Mouse (Mus musculus) kidney, postnatal 14 days (tissue): ENCODE data around the gene Vmn1r11.

Source experiments
- DNase-seq: peaks from one replicate; pipeline ENCODE4 v3.0.0; 2022; ENCODE audit warnings: mixed read lengths

The Vmn1r11 gene

GRCm38 (mm10) chr6:57133155-57133554 is at the start of gene Vmn1r11:
Vmn1r11 (plus strand) TSS chr6:57133455.
- no peak for DNase-seq

GRCm38 (mm10) chr6:57106358-57106757 is 26.9 kb upstream of the Vmn1r11 start:
- no peak for DNase-seq

GRCm38 (mm10) chr6:57109154-57109553 is 24.1 kb upstream of the Vmn1r11 start, which contains the start of gene Vmn1r10:
Vmn1r10 (plus strand) TSS chr6:57109454.
- DNase-seq, result no peak

GRCm38 (mm10) chr6:57156619-57157018 is 23.4 kb downstream of the Vmn1r11 start, which contains the start of gene Vmn1r12:
Vmn1r12 (plus strand) TSS chr6:57156919.
- no peak for DNase-seq
